Mouse (Mus musculus) liver, postnatal 0 days (tissue): ENCODE data around the gene Mrpl17.

Experiments
- CTCF ChIP-seq: sonication (generic); IDR thresholded peaks from 2 replicates; pipeline ENCODE4 v1.5.1; 2016; ENCODE audit warnings: antibody characterized with exemption, low read depth
- EP300 ChIP-seq: IDR thresholded peaks from 2 replicates; pipeline ENCODE4 v1.6.1; 2016; ENCODE audit warnings: antibody characterized with exemption, low read depth, mild to moderate bottlenecking

DNA sequence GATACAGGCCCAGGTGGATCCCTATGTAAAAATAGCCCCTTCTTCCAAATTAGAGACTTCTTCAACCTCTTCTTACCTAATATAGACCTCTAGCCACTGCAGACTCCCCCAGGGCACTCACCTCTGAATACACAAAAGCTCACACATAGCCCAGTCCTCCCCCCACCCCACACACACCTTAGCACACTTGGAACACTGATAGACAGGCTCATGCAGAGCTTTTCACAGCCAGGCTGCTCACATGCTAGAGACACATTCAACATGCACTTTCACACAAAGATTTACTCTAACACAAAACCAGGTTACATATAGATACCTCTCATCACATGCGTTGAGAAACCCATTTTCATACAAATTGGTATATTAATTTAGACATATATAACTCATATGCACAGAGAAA, 33.6 kb downstream of the Mrpl17 start:
- TF ChIP-seq CTCF (no peak), EP300 (no peak)
